Mouse (Mus musculus): ENCODE data around the gene Neurl3.
A peak's percentile ranks its signal among the peaks of the same experiment; 100 is the strongest.

Gene Neurl3

GRCm38 (mm10) chr1:36258631-36259030 lies 15.8 kb downstream of the Neurl3 start:
- DNase-seq (ENCODE audit: inconsistent ontology term): no peak

- DNase-seq (ENCODE audit: inconsistent ontology term): no peak
Measured at GRCm38 (mm10) chr1:36257276-36257675, 17.2 kb downstream of the Neurl3 start.

- DNase-seq (ENCODE audit: inconsistent ontology term): no peak
Measured at GRCm38 (mm10) chr1:36255871-36256640, 18.4 kb downstream of the Neurl3 start.

GRCm38 (mm10) chr1:36254635-36255360 lies 19.7 kb downstream of the Neurl3 start:
- peak; percentile 63 for DNase-seq (ENCODE audit: inconsistent ontology term)

- DNase-seq (ENCODE audit: inconsistent ontology term): peak; percentile 60
Measured at GRCm38 (mm10) chr1:36252791-36253190, 21.7 kb downstream of the Neurl3 start.

GRCm38 (mm10) chr1:36251426-36251825 lies 23.1 kb downstream of the Neurl3 start:
- no peak for DNase-seq (ENCODE audit: inconsistent ontology term)

- no peak for DNase-seq (ENCODE audit: inconsistent ontology term)
Measured at GRCm38 (mm10) chr1:36246688-36247087, 27.8 kb downstream of the Neurl3 start.

GRCm38 (mm10) chr1:36244828-36245215 lies 29.7 kb downstream of the Neurl3 start:
- no peak for DNase-seq (ENCODE audit: inconsistent ontology term)

- DNase-seq (ENCODE audit: inconsistent ontology term): peak; percentile 92
Measured at GRCm38 (mm10) chr1:36244058-36244827, 30.2 kb downstream of the Neurl3 start, which contains the start of gene Uggt1. Gene Uggt1, minus strand, starts transcription at chr1:36244720.

GRCm38 (mm10) chr1:36243447-36244057 lies 30.9 kb downstream of the Neurl3 start:
- DNase-seq (ENCODE audit: inconsistent ontology term): no peak

- no peak for DNase-seq (ENCODE audit: inconsistent ontology term)
Measured at GRCm38 (mm10) chr1:36241903-36242429, 32.5 kb downstream of the Neurl3 start.

GRCm38 (mm10) chr1:36240176-36240575 lies 34.3 kb downstream of the Neurl3 start:
- DNase-seq (ENCODE audit: inconsistent ontology term): no peak

GRCm38 (mm10) chr1:36239396-36239795 lies 35.1 kb downstream of the Neurl3 start:
- DNase-seq (ENCODE audit: inconsistent ontology term): no peak

- no peak for DNase-seq (ENCODE audit: inconsistent ontology term)
Measured at GRCm38 (mm10) chr1:36235855-36236254, 38.6 kb downstream of the Neurl3 start.

- DNase-seq (ENCODE audit: inconsistent ontology term): no peak
Measured at GRCm38 (mm10) chr1:36235057-36235639, 39.3 kb downstream of the Neurl3 start.

GRCm38 (mm10) chr1:36233218-36233617 lies 41.3 kb downstream of the Neurl3 start:
- no peak for DNase-seq (ENCODE audit: inconsistent ontology term)

- DNase-seq (ENCODE audit: inconsistent ontology term): peak; percentile 13
Measured at GRCm38 (mm10) chr1:36230919-36231705, 43.4 kb downstream of the Neurl3 start.

GRCm38 (mm10) chr1:36228461-36228860 lies 46.0 kb downstream of the Neurl3 start:
- DNase-seq (ENCODE audit: inconsistent ontology term): no peak

- no peak for DNase-seq (ENCODE audit: inconsistent ontology term)
Measured at GRCm38 (mm10) chr1:36224648-36225047, 49.8 kb downstream of the Neurl3 start.
